Mouse (Mus musculus): ENCODE data around the gene Slu7. TPM values are rescaled to one million over a fixed set of nuclear protein-coding genes. Genes with fewer than 3 reads are reported as not detected.
A peak's percentile ranks its signal among the peaks of the same experiment; 100 is the strongest.

Slu7 gene
- total RNA-seq, 2 experiments from 2014 or later = 18.8 to 93.6 TPM

- no peak for ATAC-seq (replicated peaks; ENCODE audit: low FRiP score, poor library complexity, severe bottlenecking)
These were observed 16.3 kb upstream of the Slu7 start for GRCm38 (mm10) chr11:43417201-43417600.

GRCm38 (mm10) chr11:43424386-43424785 lies 9.2 kb upstream of the Slu7 start:
- ATAC-seq (replicated peaks; ENCODE audit: low FRiP score, poor library complexity, severe bottlenecking) = no peak

- ATAC-seq (replicated peaks; ENCODE audit: low FRiP score, poor library complexity, severe bottlenecking) = no peak
These were observed 8.3 kb upstream of the Slu7 start for GRCm38 (mm10) chr11:43425166-43425709.

DNA sequence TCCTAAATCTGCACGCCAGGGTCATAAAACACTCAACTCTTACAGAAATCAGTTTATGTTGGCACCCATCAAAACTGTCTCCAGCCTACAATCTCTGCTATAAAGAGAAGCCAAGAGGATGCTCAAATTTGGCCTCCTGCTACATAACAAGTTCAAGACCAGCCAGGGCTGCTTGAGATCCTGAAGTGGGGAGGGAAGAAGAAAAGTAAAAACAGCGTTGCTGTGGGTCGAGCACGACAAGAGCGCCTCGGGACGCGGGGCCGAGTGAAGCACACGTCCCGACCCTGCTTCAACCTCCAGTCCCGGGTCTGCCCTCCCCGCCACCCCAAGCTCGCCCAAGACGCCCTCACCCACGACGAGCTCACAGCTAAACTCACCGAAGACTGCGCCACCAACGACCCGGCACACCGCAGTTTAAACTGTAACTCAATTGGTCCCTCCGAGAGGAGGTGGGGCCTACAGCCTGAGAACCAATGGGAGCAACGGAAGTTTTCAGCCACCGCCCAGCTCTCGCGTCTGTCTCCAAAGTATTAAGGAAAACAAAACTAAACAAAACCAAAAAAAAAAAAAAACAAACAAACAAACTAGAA lies 7.6 kb upstream of the Slu7 start, which contains the start of gene Pttg1:
TSS of gene Pttg1 (minus strand) at position 428 of the 590 bp plus-strand sequence.
- ATAC-seq (replicated peaks; ENCODE audit: low FRiP score, poor library complexity, severe bottlenecking) = peak; percentile 100

DNA sequence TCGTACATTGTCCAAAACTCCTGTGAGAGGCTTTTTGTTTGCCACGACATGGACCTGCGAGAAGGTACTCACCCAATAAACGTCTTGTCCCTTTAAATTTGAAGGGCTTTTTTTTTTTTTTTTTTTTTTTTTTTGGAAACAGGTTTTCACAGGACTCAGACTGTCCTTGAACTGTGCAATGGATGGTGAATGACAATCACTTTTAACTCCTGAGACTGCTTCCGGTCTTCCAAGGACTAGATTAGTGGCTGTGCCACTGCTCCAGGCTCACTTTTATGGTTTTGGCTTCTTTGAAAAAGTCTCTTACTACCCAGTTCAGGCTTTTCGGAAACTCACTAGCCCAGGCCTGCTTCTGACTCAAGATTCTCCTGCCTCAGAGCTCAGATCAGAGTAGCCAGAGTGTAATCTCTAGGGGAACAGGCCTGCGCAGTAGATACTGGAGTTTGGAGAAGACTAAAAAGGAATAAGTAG lies 7.1 kb upstream of the Slu7 start:
- peak; percentile 60 for ATAC-seq (replicated peaks; ENCODE audit: low FRiP score, poor library complexity, severe bottlenecking)

DNA sequence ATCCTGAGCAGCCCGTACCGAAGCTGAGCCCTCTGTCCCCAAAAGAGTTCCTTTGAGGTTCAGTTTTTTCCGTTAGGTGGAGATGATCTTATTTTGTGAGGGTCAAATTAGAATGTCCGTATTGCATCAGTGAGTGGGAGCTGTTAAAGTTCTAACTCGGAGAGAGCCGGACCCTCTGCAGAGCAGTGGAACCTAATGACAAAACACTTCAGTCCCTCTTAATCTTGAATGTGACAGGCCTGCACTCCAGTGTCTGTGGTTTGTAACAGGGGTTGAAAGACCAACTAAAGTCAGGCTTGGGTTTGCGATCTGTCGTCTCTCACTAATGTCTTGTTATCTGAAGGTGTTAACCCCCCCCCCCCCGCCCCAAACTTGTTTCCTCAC lies 472 bp downstream of the Slu7 start:
- ATAC-seq (replicated peaks; ENCODE audit: low FRiP score, poor library complexity, severe bottlenecking) = peak; percentile 51

GRCm38 (mm10) chr11:43441121-43441520 lies 7.6 kb downstream of the Slu7 start:
- no peak for ATAC-seq (replicated peaks; ENCODE audit: low FRiP score, poor library complexity, severe bottlenecking)

DNA sequence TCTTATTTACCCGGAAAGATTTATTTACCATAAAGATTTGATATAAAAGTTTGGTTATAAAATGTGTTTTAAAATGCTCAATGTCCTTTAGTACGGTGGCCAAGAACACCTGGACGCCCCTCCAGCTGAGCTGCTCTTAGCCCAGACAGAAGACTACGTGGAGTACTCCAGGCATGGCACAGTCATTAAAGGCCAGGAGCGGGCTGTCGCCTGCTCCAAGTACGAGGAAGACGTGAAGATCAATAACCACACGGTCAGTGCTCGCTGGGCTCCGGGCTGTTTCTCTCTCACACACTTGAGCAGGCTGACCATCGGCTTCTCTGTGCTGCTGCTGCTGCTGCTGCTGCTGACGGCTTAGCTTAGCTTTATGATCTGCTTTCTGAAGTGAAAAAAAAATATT lies 9.6 kb downstream of the Slu7 start:
- no peak for ATAC-seq (replicated peaks; ENCODE audit: low FRiP score, poor library complexity, severe bottlenecking)

GRCm38 (mm10) chr11:43449916-43450315 lies 16.4 kb downstream of the Slu7 start:
- no peak for ATAC-seq (replicated peaks; ENCODE audit: low FRiP score, poor library complexity, severe bottlenecking)

GRCm38 (mm10) chr11:43451322-43451721 lies 17.8 kb downstream of the Slu7 start:
- no peak for ATAC-seq (replicated peaks; ENCODE audit: low FRiP score, poor library complexity, severe bottlenecking)

DNA sequence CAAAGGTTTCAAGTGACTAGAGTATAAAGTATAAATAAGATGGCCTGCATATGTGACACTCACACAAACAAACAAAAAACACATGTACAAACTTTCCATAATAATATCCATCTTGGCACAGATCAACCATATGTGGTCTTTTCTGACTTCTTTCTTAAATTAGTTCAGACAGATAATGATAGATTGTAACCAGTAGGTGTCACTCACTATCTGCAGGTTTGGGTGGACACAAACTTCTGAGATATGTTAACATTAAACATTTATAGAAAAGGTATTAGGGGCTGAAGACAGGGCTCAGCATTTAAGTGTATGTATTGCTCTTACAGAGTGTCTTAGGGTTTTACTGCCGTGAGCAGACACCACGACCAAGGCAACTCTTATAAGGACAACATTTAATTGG lies 18.7 kb downstream of the Slu7 start:
- ATAC-seq (replicated peaks; ENCODE audit: low FRiP score, poor library complexity, severe bottlenecking) = no peak

- ATAC-seq (replicated peaks; ENCODE audit: low FRiP score, poor library complexity, severe bottlenecking) = no peak
These were observed 29.7 kb downstream of the Slu7 start for GRCm38 (mm10) chr11:43463204-43463603.

DNA sequence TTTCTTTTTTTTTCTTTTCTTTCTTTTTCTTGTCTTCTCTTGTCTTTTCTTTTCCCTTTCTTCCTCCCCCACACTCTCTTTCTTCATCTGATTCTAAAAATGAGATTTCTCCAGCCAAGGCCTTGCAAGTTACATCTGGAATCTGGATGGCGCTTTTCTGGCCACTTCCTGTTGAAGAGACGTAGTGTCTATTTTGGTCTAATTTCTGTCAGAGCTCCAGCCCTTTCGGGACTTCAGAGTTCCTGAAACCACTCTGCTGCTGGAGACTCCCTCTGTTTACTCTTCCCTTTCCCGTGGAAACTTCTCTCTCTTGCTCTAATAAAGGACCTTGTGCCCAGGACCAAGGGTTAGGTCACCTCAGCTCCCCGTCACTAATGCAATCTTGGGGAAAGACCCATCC lies 36.6 kb downstream of the Slu7 start:
- no peak for ATAC-seq (replicated peaks; ENCODE audit: low FRiP score, poor library complexity, severe bottlenecking)

DNA sequence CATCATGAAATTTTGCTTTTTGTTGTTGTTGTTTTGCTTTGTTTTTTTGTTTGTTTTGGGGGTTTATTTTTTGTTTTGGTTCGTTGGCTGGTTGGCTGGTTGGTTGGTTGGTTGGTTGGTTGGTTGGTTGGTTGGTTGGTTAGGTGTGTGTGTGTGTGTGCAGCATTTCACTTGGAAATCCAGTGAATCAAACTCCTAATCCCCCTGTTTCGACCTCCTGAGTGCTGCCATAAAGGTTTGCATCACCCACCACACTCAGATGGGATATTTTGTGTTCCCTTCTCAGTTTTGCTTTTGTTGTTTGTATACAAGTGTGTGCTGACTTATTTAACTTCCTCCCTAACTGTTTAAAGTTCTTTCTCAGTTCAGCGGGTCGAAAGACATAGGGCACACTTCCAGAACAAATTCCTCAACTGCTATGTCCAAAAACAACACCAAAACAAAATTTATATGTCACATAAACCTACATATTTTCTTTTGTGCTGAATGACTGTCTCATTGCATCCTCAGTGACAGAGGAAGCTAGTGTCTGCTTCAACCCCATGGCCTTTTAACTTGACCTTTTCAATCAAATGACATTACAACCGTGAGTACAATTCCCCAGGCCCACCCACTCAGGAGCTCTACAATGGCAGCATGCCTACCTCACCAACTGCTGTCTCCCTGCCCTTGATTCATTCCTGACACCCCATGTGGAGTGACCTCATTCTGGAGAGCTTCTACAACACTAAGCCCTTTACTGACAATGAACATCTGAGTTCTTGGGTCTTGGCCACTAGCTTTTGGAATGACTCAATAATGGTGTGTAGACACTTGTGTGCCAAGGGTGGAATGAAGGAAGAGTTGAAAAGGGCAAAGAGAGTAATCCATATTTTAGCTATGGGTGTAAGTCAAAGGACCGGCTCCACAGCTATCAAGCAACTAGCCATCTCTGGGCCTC lies 37.6 kb downstream of the Slu7 start:
- ATAC-seq (replicated peaks; ENCODE audit: low FRiP score, poor library complexity, severe bottlenecking) = no peak

DNA sequence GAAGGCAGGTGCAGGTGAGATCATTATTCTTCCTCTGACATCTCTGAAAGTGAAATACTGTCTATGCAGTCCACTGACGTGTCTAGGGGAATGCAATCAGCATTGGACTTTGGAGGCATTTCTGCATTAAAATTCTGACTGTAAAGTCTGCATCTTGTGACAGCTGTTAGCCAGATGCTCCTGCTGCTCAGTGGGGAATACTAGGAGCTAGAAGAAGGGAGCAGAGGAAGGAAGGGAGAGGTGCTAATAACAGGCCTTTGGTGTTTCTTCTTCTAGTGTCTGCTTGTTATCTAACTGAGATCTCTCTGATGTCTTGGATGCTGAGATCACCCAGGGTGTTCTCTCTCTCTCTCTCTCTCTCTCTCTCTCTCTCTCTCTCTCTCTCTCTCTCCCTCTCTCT lies 39.6 kb downstream of the Slu7 start:
- ATAC-seq (replicated peaks; ENCODE audit: low FRiP score, poor library complexity, severe bottlenecking) = no peak

DNA sequence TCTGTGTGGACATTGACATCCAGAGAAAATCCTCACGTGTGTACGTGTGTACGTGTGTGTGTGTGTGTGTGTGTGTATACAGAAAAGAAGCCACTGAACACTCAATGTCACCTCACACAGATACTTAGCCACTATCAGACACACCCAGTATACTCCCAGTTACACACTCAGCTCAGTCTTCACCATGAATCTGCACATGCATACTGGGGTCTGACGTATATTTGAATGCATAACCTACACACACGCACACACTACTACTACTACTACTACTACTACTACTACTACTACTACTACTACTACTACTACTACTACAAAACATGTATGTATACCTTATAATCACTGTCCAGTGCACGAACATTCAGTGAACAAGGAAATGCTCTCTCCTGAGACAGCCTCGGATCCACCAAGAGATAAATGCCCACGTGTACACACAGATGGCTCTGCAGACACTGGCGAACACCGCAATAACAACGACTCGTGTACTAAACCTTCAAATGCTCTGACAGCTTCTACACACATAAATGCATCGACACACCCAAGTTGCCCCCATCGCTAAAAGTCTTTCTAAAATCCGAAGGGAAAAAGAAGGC lies 40.2 kb downstream of the Slu7 start:
- ATAC-seq (replicated peaks; ENCODE audit: low FRiP score, poor library complexity, severe bottlenecking) = no peak

GRCm38 (mm10) chr11:43474225-43474774 lies 40.8 kb downstream of the Slu7 start, which contains the start of gene C1qtnf2:
Gene C1qtnf2, plus strand, starts transcription at chr11:43474276.
- no peak for ATAC-seq (replicated peaks; ENCODE audit: low FRiP score, poor library complexity, severe bottlenecking)

GRCm38 (mm10) chr11:43479376-43479775 lies 45.8 kb downstream of the Slu7 start:
- ATAC-seq (replicated peaks; ENCODE audit: low FRiP score, poor library complexity, severe bottlenecking) = no peak

GRCm38 (mm10) chr11:43480561-43480960 lies 47.0 kb downstream of the Slu7 start:
- no peak for ATAC-seq (replicated peaks; ENCODE audit: low FRiP score, poor library complexity, severe bottlenecking)

All from erythroblast, adult 5-6 weeks (primary cell).